Mouse (Mus musculus) frontal cortex, adult 2 months (tissue): ENCODE data around the gene Hadhb. TPM values are rescaled to one million over a fixed set of nuclear protein-coding genes. Genes with fewer than 3 reads are reported as not detected.

Experiments
- DNase-seq, 2 experiments: peaks; one replicate each; pipeline ENCODE4 v3.0.0; 2022; ENCODE audit warnings: low spot score in 1 of 2; ENCODE audit errors: extremely low spot score in 1 of 2
- polyA plus RNA-seq: library from polyadenylated mRNA; depleted of rRNA; stranded (reverse); fragments of >200 nt; gene quantifications from 2 replicates; pipeline ENCODE4 v1.2.3, GENCODE M21; 2012; rRNA removed

Gene Hadhb
- polyA plus RNA-seq, 1 experiment, result 103 TPM

DNA sequence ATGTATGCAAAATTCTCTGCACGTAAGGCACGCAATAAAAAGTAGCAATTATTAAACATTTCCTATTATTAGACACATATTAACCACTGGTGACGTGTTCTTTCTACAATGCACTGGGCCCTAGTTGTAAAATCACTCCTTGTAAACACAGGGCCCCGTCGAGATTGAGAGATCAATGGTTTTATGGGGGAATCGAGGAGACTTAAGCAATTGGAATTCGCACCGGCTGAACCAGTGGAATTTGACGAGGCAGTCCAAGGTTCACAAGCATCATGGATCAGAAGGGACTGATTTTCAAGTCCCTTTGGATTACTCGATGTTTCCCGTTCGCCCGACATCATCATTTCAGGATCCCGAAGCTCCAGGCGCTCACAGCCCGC lies 76.8 kb downstream of the Hadhb start:
- no peak for DNase-seq

DNA sequence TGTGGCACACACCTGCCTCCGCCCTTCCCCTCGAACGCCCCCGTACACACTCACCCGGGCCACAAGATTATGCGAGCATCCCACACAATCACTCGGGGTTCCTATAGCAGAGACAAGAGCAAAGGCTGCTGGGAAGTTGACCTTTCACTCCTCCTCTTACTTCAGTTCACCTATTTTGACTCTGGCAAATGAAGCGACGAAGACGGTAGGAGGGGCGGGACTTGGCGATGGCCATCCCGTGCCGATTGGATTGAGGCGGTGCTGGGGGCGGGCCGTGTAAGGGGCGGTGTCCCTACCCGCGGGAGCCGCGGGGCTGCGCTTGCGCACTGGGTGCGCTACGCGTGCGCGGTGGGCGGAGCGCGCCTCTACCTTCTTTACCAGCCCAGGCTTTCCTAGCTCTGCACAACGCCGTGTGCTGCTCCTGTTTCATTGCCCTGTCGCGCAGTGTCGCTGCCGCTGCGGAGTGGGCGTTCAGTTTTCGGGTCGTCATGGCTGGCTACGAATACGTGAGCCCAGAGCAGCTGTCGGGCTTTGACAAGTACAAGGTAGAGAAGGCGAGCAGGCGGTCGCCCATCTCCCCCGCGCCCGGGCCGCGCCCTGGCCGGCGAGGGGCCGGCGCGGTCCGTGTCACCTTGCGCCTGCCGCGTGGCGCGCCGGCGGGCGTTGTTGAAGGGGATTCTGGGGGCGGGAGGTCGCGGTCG lies 77.4 kb downstream of the Hadhb start, which contains the start of gene Selenoi:
Gene Selenoi (plus strand): TSS at position 311 of the 701 bp plus-strand sequence.
- DNase-seq, result peak; percentile 99

DNA sequence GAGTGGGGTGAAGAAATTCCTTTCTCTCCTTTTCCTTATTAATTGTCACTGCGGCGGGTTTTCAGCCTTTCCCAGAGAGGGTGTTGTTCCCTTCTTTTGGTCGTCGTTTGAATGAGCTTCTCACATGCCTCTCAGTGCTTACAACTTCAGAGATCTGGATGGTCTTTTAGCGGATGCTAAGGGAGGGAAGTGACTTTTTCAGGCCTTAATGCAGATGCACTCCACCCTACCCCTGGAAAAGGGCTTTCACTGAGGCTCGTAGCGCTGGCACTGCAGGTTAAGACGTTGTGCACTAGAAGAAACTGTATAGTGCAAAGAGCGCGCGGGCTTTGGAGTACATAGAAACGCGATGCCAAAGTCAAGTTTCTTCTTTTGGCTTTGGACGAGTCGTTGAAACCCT lies 78.0 kb downstream of the Hadhb start:
- peak in 1 of 2 experiments; percentile 27 for DNase-seq

DNA sequence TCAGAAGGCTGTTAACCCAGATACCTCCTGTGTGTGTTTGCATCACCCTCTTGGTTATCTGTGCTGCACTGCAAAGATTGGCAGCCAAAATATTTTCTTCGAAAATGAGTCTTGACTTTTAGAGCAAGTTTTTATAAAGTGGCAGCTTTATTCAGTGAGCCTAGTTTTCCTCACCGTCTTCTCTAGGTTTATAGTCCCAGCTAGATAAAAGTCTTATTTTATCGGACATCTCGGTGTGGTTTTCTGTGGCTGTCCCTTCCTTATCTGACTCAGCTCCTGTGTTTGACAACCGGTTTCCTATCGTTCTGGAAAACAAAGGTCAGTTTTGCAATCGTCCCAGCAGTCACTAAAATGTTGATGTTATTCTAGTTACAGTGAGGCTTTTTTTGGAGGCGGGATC lies 78.9 kb downstream of the Hadhb start:
- no peak for DNase-seq

Other genes starting within 250 kb of the Hadhb start
- 0.10 and 0.25 TPM in 2 replicates for gene Il6, start 142.1 kb upstream of the Hadhb start, polyA plus RNA-seq
- 3.7 and 3.9 TPM in 2 replicates for gene Tyms, start 81.6 kb upstream of the Hadhb start, polyA plus RNA-seq
- gene Garem2, start 50.1 kb upstream of the Hadhb start, polyA plus RNA-seq, result 15.0 and 17.5 TPM in 2 replicates
- 4.3 and 4.6 TPM in 2 replicates for gene 3110082J24Rik, start 49.2 kb upstream of the Hadhb start, polyA plus RNA-seq
- gene Hadha, start 86 bp upstream of the Hadhb start, polyA plus RNA-seq, result 67.4 and 74.4 TPM in 2 replicates
- gene Adgrf3, start 50.5 kb downstream of the Hadhb start, polyA plus RNA-seq, result not detected in 2 replicates
- 27.6 and 29.0 TPM in 2 replicates for gene Selenoi, start 77.3 kb downstream of the Hadhb start, polyA plus RNA-seq
- 8.8 and 11.5 TPM in 2 replicates for gene Drc1, start 126.1 kb downstream of the Hadhb start, polyA plus RNA-seq